Mouse (Mus musculus) forebrain, postnatal 0 days (tissue): ENCODE measurements around the gene Nom1. TPM values are rescaled to one million over a fixed set of nuclear protein-coding genes. Genes with fewer than 3 reads are reported as not detected.

Experiments used
- ATAC-seq: fragments of 200-750 bp; cut with Nextera tagmentation; 2 replicates; pipeline ENCODE4 v1.8.0; 2017; ENCODE audit warnings: mild to moderate bottlenecking, moderate library complexity
- DNase-seq: peaks from one replicate; pipeline ENCODE4 v3.0.0-alpha.2; 2015
- H3K27ac ChIP-seq: fragments of 300-500 bp; sonication (generic); 2 replicates; pipeline ENCODE4 v1.5.1; 2014; ENCODE audit warnings: low read depth, mild to moderate bottlenecking, antibody characterized with exemption, low read length, moderate library complexity, mixed read lengths
- H3K27me3 ChIP-seq: fragments of 300-500 bp; sonication (generic); 2 replicates; pipeline ENCODE4 v1.6.1; 2014; ENCODE audit warnings: mild to moderate bottlenecking, low read length, mixed read lengths; ENCODE audit not compliant: insufficient read depth
- H3K36me3 ChIP-seq: fragments of 300-500 bp; sonication (generic); 2 replicates; pipeline ENCODE4 v1.6.1; 2014; ENCODE audit warnings: mild to moderate bottlenecking, moderate library complexity; ENCODE audit not compliant: insufficient read depth
- H3K4me1 ChIP-seq: fragments of 300-500 bp; sonication (generic); 2 replicates; pipeline ENCODE4 v1.6.1; 2014; ENCODE audit warnings: antibody characterized with exemption; ENCODE audit not compliant: insufficient read depth
- H3K4me2 ChIP-seq: fragments of 300-500 bp; sonication (generic); 2 replicates; pipeline ENCODE4 v1.6.1; 2014; ENCODE audit warnings: low read depth, mild to moderate bottlenecking, moderate library complexity
- H3K4me3 ChIP-seq: fragments of 300-500 bp; sonication (generic); 2 replicates; pipeline ENCODE4 v1.5.1; 2014; ENCODE audit warnings: low read depth, low read length, mixed read lengths
- H3K9ac ChIP-seq: fragments of 300-500 bp; sonication (generic); 2 replicates; pipeline ENCODE4 v1.6.1; 2014; ENCODE audit warnings: mild to moderate bottlenecking
- H3K9me3 ChIP-seq: fragments of 300-500 bp; sonication (generic); 2 replicates; pipeline ENCODE4 v1.6.1; 2016; ENCODE audit warnings: low read length
- CTCF ChIP-seq: sonication (generic); IDR thresholded peaks from 2 replicates; pipeline ENCODE4 v1.5.1; 2016; ENCODE audit warnings: antibody characterized with exemption, control low read depth, low read depth
- WGBS: fragments of 180-500 bp; shearing (Covaris S2); extraction: QIAGEN DNeasy Blood & Tissue Kit; methylation state at CpG from one replicate; pipeline ENCODE4 v1.1.7; 2014; 5-methylcytosine and 5-hydroxymethylcytosine counted together
- polyA plus RNA-seq: library from polyadenylated mRNA; unstranded; fragments of >200 nt; fragmentation: Nextera tagmentation; extraction: Ambion mirVana; gene quantifications from 2 replicates; pipeline ENCODE4 v1.2.1, GENCODE M21; 2015
- total RNA-seq: library from RNA; depleted of rRNA; stranded (reverse); fragments of >200 nt; gene quantifications from 2 replicates; pipeline ENCODE4 v1.2.3, GENCODE M21; 2014

Nom1 gene
- total and polyA plus RNA-seq, 2 experiments from 2014 or later: 17.0 to 29.6 TPM

DNA sequence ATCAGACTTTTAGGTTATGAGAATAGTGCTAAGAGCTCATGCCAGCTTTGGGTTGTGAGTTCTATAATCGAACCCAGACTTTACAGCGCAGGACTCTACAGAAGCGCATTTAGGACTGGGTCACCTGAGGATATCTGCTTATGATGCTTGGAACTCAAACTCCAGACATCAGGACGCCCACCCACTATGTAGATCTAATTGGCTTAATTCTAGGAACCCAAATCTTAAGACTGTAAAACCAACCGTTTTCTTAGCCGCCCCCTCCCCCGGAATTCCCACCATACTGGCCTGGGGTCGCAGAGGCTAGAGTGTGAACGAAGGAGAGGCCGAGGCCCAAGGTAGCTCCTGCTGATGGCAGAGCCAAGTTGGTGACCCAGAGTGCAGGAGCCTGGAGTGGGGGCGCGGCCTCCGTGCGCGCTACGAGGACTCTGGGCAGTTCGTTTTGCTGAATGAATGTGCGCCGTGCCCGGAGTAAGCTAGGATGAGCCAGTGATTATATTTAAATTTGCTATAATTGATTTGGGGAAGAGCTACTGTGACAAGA, 36.5 kb downstream of the Nom1 start:
- Histone ChIP-seq H3K4me1 (peaks cover 5% of the 10 kb centered on the region; the same call in 1 of the 2 replicates), H3K36me3 (no peaks in the 10 kb centered on the region), H3K4me3 (no peak overlapping the region), H3K27ac (no peak overlapping the region), H3K9ac (no peak overlapping the region), H3K4me2 (no peak overlapping the region), H3K27me3 (peaks cover 86% of the 10 kb centered on the region), H3K9me3 (no peaks in the 10 kb centered on the region)
- 2% methylated on average over 20 of the region's 20 CpGs for WGBS
- TF ChIP-seq CTCF: no peak
- no peak for ATAC-seq
- DNase-seq: peak; percentile 21

DNA sequence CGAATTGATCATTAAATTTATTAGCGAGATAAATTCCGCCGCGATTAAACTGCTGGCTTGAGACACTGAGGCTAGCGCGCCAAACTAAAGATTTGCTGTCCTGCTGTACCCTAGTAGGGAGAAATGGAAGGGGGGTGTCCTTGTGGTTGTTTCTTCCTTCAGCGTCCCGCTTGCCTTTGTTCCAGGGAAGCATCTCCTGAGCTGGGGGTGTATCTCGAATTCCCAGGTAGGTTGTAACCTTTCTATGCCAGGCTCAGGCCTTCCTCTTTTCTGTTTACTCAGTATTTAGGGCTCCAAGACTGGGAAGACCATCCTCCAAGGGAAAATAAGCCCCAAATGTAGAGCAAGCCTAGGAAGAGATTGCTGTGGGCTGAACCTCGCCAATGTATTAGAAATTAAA, 36.9 kb downstream of the Nom1 start:
- peaks cover 5% of the 10 kb centered on the region; the same call in 1 of the 2 replicates for H3K4me1 ChIP-seq
- DNase-seq (peak; percentile 24), ATAC-seq (no peak)
- H3K36me3 ChIP-seq: no peaks in the 10 kb centered on the region
- peaks cover 88% of the 10 kb centered on the region for H3K27me3 ChIP-seq
- H3K27ac ChIP-seq: no peak overlapping the region
- H3K4me3 ChIP-seq: no peak overlapping the region
- H3K9me3 ChIP-seq: no peaks in the 10 kb centered on the region
- no peak for TF ChIP-seq CTCF
- H3K4me2 ChIP-seq: no peak overlapping the region
- WGBS: 4% methylated on average over 11 of the region's 11 CpGs
- no peak overlapping the region for H3K9ac ChIP-seq

DNA sequence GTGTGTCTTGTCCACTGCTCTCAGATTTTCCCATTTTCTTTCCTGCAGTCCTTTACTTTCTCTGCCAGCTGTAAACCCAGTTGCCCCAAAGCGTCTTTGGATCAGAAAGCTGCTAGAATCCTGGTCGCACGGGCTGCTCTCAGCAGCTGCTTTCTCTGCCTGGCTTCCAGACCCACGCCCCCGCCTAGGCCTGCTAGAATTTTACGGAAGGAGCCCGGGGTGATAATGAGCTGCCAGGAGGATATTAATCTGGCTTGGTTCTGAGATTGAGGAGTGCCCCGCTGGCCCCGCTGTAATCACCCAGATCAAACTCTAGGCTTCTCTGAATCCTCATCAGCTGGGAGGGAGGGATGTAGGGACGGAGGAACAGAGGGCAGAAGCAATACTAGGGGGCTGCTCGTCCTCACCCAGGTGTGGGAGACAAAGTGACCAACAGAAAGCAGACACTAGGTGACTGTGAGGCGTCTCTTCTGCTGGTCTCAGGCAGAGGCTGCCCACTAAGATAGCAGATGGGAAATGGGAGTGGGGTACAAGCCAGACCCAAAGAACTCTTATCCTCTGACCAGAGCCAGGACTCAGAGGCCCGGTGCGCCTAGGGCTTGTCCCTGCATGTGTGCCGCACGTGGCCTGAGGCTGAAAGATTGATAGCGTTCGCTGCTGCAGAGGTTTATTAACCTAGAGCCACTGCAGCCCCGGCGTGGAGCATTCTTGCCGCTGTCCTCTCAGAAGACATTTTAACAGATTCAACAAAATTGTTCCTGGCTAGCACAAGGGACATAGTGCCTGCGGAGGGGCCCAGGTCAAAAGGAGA, 37.6 kb downstream of the Nom1 start:
- Histone ChIP-seq H3K9me3 (no peaks in the 10 kb centered on the region), H3K27me3 (peaks cover 88% of the 10 kb centered on the region), H3K27ac (no peak overlapping the region), H3K4me3 (no peak overlapping the region), H3K4me2 (no peak overlapping the region), H3K4me1 (peaks cover 5% of the 10 kb centered on the region; the same call in 1 of the 2 replicates), H3K36me3 (no peaks in the 10 kb centered on the region), H3K9ac (no peak overlapping the region)
- ATAC-seq: no peak
- DNase-seq: no peak
- TF ChIP-seq CTCF: no peak
- 2% methylated on average over 22 of the region's 22 CpGs for WGBS

DNA sequence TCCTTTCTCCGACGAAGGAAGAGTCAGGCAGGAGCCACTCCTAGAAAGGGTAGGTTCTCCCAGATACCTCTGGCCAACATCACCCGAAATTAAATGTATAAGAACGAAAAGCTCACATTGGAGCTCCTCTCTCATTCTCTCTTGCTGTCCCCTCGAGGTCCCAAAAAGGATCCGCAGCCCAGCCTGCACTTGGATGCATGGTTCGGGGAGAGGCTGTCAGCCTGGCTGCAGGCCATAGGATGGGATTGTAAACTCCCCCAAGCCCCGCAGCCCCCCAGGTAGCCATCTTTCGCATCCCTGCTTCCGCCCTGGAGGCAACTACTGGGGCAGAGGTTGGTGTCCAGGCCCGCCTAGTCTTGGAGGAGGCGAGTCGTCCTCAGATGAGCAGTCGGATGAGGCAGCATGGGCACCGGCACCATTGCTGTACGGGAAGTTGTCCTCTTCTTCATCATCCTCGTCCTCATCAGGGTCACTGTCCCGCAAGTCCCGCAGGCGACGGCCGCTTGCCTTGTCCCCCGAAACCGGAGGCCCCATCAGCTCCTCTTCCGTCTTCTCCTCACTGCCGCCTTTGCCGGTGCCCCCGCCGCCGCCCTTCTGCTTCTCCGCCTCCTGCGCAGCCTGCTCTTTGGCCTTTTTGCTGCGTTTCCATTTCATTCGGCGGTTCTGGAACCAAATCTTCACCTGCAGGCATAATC, 39.2 kb downstream of the Nom1 start:
- no peak overlapping the region for H3K9ac ChIP-seq
- H3K4me1 ChIP-seq: no peaks in the 10 kb centered on the region
- no peak for TF ChIP-seq CTCF
- 4% methylated on average over 35 of the region's 35 CpGs for WGBS
- no peak overlapping the region for H3K4me3 ChIP-seq
- no peak overlapping the region for H3K4me2 ChIP-seq
- ATAC-seq (no peak), DNase-seq (peak; percentile 23)
- no peaks in the 10 kb centered on the region for H3K9me3 ChIP-seq
- no peak overlapping the region for H3K27ac ChIP-seq
- H3K27me3 ChIP-seq: peaks cover 90% of the 10 kb centered on the region
- H3K36me3 ChIP-seq: no peaks in the 10 kb centered on the region

- DNase-seq (peak; percentile 18), ATAC-seq (no peak)
- TF ChIP-seq CTCF: no peak
- Histone ChIP-seq H3K27me3 (peaks cover 90% of the 10 kb centered on the region), H3K9me3 (no peaks in the 10 kb centered on the region), H3K9ac (no peak overlapping the region), H3K4me1 (no peaks in the 10 kb centered on the region), H3K4me2 (no peak overlapping the region), H3K4me3 (no peak overlapping the region), H3K36me3 (no peaks in the 10 kb centered on the region), H3K27ac (no peak overlapping the region)
- 3% methylated on average over 35 of the region's 35 CpGs for WGBS
Observed at GRCm38 (mm10) chr5:29474246-29474960, 39.9 kb downstream of the Nom1 start.

DNA sequence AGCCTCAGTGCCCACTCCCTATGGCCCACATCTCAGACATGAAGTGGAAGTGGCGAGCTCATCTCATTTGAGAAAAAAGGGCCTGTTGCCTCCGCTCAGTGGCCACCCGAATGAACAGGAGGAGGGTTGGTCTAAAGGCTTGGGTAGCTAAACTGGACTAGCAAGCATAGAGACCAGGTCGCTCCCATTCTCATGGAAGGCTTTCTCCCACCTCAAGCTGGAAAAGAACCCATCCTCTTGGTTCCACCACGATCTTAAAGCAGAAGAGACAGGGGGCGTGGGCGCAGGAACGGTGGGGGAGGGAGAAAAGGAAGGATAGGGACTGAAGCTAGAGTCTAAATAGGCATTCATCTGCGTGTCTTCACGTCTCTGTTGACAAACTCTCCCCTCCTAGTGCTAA, 40.6 kb downstream of the Nom1 start:
- Histone ChIP-seq H3K9ac (no peak overlapping the region), H3K4me2 (no peak overlapping the region), H3K36me3 (no peaks in the 10 kb centered on the region), H3K27ac (no peak overlapping the region), H3K27me3 (peaks cover 90% of the 10 kb centered on the region), H3K9me3 (no peaks in the 10 kb centered on the region), H3K4me3 (no peak overlapping the region), H3K4me1 (no peaks in the 10 kb centered on the region)
- DNase-seq (no peak), ATAC-seq (no peak)
- TF ChIP-seq CTCF: no peak
- WGBS: 3% methylated on average over 10 of the region's 10 CpGs
